Mouse (Mus musculus): ENCODE results near the gene Ndufs2. TPM values are rescaled to one million over a fixed set of nuclear protein-coding genes. Genes with fewer than 3 reads are reported as not detected.

Ndufs2 gene
- total and polyA plus RNA-seq, 3 experiments, result 101 to 300 (median 219) TPM

GRCm38 (mm10) chr1:171268341-171268740 lies 17.2 kb upstream of the Ndufs2 start:
- H3K9me3 ChIP-seq (replicated peaks), result no peaks in the 10 kb centered on the region
- no peaks in the 10 kb centered on the region; the same call in 1 of the 2 replicates for H3K27me3 ChIP-seq (ENCODE audit: insufficient read depth, low read length)
- H3K4me1 ChIP-seq (ENCODE audit: insufficient read depth, low read depth, low read length), result peaks cover 45% of the 10 kb centered on the region
- peaks cover 19% of the 10 kb centered on the region for H3K36me3 ChIP-seq (replicated peaks)
- TF ChIP-seq GATA1 (IDR thresholded peaks at IDR 0.05; ENCODE audit: borderline replicate concordance, low read length) (no peak), CTCF (IDR thresholded peaks at IDR 0.05; ENCODE audit: low read depth, low read length) (no peak), GATA2 (IDR thresholded peaks at IDR 0.05; ENCODE audit: borderline replicate concordance, low read depth, low read length) (no peak), POLR2AphosphoS5 (IDR thresholded peaks at IDR 0.05; ENCODE audit: insufficient replicate concordance, low read depth, low read length) (no peak), TAL1 (conservative IDR thresholded peaks at IDR 0.05; ENCODE audit: low read depth, low read length) (no peak)
- ATAC-seq (ENCODE audit: extremely low read depth, insufficient number of reproducible peaks, low FRiP score, poor library complexity, severe bottlenecking), result no peak
- H3K4me3 ChIP-seq (ENCODE audit: low read depth, low read length), result no peak overlapping the region
- no peak for DNase-seq (ENCODE audit: low spot score)

- H3K27me3 ChIP-seq (ENCODE audit: insufficient read depth, low read length), result peaks cover 13% of the 10 kb centered on the region
- TF ChIP-seq POLR2AphosphoS5 (IDR thresholded peaks at IDR 0.05; ENCODE audit: insufficient replicate concordance, low read depth, low read length) (no peak), GATA1 (IDR thresholded peaks at IDR 0.05; ENCODE audit: borderline replicate concordance, low read length) (no peak), GATA2 (IDR thresholded peaks at IDR 0.05; ENCODE audit: borderline replicate concordance, low read depth, low read length) (no peak), TAL1 (conservative IDR thresholded peaks at IDR 0.05; ENCODE audit: low read depth, low read length) (no peak), CTCF (IDR thresholded peaks at IDR 0.05; ENCODE audit: low read depth, low read length) (no peak)
- H3K9me3 ChIP-seq (replicated peaks), result no peaks in the 10 kb centered on the region
- ATAC-seq (ENCODE audit: extremely low read depth, insufficient number of reproducible peaks, low FRiP score, poor library complexity, severe bottlenecking), result no peak
- peaks cover 29% of the 10 kb centered on the region for H3K4me1 ChIP-seq (ENCODE audit: insufficient read depth, low read depth, low read length)
- H3K4me3 ChIP-seq (ENCODE audit: low read depth, low read length), result no peak overlapping the region
- H3K36me3 ChIP-seq (replicated peaks), result no peaks in the 10 kb centered on the region
- no peak for DNase-seq (ENCODE audit: low spot score)
Measured at GRCm38 (mm10) chr1:171265971-171266744, 15.0 kb upstream of the Ndufs2 start.

- Histone ChIP-seq H3K36me3 (replicated peaks) (no peaks in the 10 kb centered on the region), H3K9me3 (replicated peaks) (no peaks in the 10 kb centered on the region), H3K4me1 (ENCODE audit: insufficient read depth, low read depth, low read length) (peaks cover 18% of the 10 kb centered on the region), H3K4me3 (ENCODE audit: low read depth, low read length) (no peak overlapping the region), H3K27me3 (ENCODE audit: insufficient read depth, low read length) (peaks cover 32% of the 10 kb centered on the region)
- TF ChIP-seq TAL1 (conservative IDR thresholded peaks at IDR 0.05; ENCODE audit: low read depth, low read length) (no peak), POLR2AphosphoS5 (IDR thresholded peaks at IDR 0.05; ENCODE audit: insufficient replicate concordance, low read depth, low read length) (no peak), CTCF (IDR thresholded peaks at IDR 0.05; ENCODE audit: low read depth, low read length) (no peak), GATA1 (IDR thresholded peaks at IDR 0.05; ENCODE audit: borderline replicate concordance, low read length) (no peak), GATA2 (IDR thresholded peaks at IDR 0.05; ENCODE audit: borderline replicate concordance, low read depth, low read length) (no peak)
- DNase-seq (ENCODE audit: low spot score), result no peak
- ATAC-seq (ENCODE audit: extremely low read depth, insufficient number of reproducible peaks, low FRiP score, poor library complexity, severe bottlenecking), result no peak
Measured at GRCm38 (mm10) chr1:171263666-171264461, 12.7 kb upstream of the Ndufs2 start.

- ATAC-seq (ENCODE audit: extremely low read depth, insufficient number of reproducible peaks, low FRiP score, poor library complexity, severe bottlenecking) (no peak), DNase-seq (ENCODE audit: low spot score) (no peak)
- Histone ChIP-seq H3K27me3 (ENCODE audit: insufficient read depth, low read length) (peaks cover 35% of the 10 kb centered on the region), H3K4me3 (ENCODE audit: low read depth, low read length) (no peak overlapping the region), H3K36me3 (replicated peaks) (no peaks in the 10 kb centered on the region), H3K9me3 (replicated peaks) (no peaks in the 10 kb centered on the region), H3K4me1 (ENCODE audit: insufficient read depth, low read depth, low read length) (peaks cover 15% of the 10 kb centered on the region)
- TF ChIP-seq GATA2 (IDR thresholded peaks at IDR 0.05; ENCODE audit: borderline replicate concordance, low read depth, low read length) (no peak), POLR2AphosphoS5 (IDR thresholded peaks at IDR 0.05; ENCODE audit: insufficient replicate concordance, low read depth, low read length) (no peak), TAL1 (conservative IDR thresholded peaks at IDR 0.05; ENCODE audit: low read depth, low read length) (no peak), CTCF (IDR thresholded peaks at IDR 0.05; ENCODE audit: low read depth, low read length) (no peak), GATA1 (IDR thresholded peaks at IDR 0.05; ENCODE audit: borderline replicate concordance, low read length) (no peak)
Measured at GRCm38 (mm10) chr1:171263185-171263611, 12.0 kb upstream of the Ndufs2 start.

- Histone ChIP-seq H3K4me3 (ENCODE audit: low read depth, low read length) (no peak overlapping the region), H3K27me3 (ENCODE audit: insufficient read depth, low read length) (peaks cover 38% of the 10 kb centered on the region), H3K36me3 (replicated peaks) (no peaks in the 10 kb centered on the region), H3K4me1 (ENCODE audit: insufficient read depth, low read depth, low read length) (peaks cover 15% of the 10 kb centered on the region), H3K9me3 (replicated peaks) (no peaks in the 10 kb centered on the region)
- ATAC-seq (ENCODE audit: extremely low read depth, insufficient number of reproducible peaks, low FRiP score, poor library complexity, severe bottlenecking) (no peak), DNase-seq (ENCODE audit: low spot score) (no peak)
- no peak for TF ChIP-seq POLR2AphosphoS5 (IDR thresholded peaks at IDR 0.05; ENCODE audit: insufficient replicate concordance, low read depth, low read length)
Measured at GRCm38 (mm10) chr1:171262594-171263130, 11.5 kb upstream of the Ndufs2 start.

GRCm38 (mm10) chr1:171260316-171260715 lies 9.1 kb upstream of the Ndufs2 start:
- DNase-seq (ENCODE audit: low spot score), result no peak
- H3K27me3 ChIP-seq (ENCODE audit: insufficient read depth, low read length), result peaks cover 47% of the 10 kb centered on the region
- peaks cover 21% of the 10 kb centered on the region for H3K4me1 ChIP-seq (ENCODE audit: insufficient read depth, low read depth, low read length)
- H3K4me3 ChIP-seq (ENCODE audit: low read depth, low read length), result no peak overlapping the region
- no peak for ATAC-seq (ENCODE audit: extremely low read depth, insufficient number of reproducible peaks, low FRiP score, poor library complexity, severe bottlenecking)
- H3K9me3 ChIP-seq (replicated peaks), result no peaks in the 10 kb centered on the region
- TF ChIP-seq CTCF (IDR thresholded peaks at IDR 0.05; ENCODE audit: low read depth, low read length) (no peak), POLR2AphosphoS5 (IDR thresholded peaks at IDR 0.05; ENCODE audit: insufficient replicate concordance, low read depth, low read length) (no peak), GATA2 (IDR thresholded peaks at IDR 0.05; ENCODE audit: borderline replicate concordance, low read depth, low read length) (no peak), TAL1 (conservative IDR thresholded peaks at IDR 0.05; ENCODE audit: low read depth, low read length) (no peak), GATA1 (IDR thresholded peaks at IDR 0.05; ENCODE audit: borderline replicate concordance, low read length) (no peak)
- no peaks in the 10 kb centered on the region for H3K36me3 ChIP-seq (replicated peaks)

All from G1E (cell line).